Mouse (Mus musculus) thymus, postnatal 4 days (tissue): ENCODE results near the gene Dnal4.

Experiments used
- DNase-seq: peaks from one replicate; pipeline ENCODE4 v3.0.0; 2021

Dnal4 gene

DNA sequence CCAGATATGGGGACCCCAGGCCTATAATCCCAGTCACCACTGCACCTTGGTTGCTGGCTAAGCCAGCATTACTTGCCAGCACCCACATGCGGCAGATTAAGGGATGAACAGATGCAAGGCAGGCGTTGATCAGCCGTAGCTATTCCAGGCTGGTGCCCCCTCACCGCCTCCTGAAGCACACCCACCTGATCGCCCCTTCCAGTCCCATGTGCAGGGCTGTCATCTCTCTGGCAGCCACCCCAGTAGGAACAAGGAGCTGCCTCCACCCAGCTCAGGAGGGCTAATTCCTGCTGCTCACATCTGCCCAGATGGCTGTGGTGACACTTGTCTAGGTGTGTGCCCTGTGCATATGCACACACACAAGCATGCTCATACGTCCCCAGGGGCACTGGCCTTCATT, 16.7 kb downstream of the Dnal4 start:
- DNase-seq, result no peak

DNA sequence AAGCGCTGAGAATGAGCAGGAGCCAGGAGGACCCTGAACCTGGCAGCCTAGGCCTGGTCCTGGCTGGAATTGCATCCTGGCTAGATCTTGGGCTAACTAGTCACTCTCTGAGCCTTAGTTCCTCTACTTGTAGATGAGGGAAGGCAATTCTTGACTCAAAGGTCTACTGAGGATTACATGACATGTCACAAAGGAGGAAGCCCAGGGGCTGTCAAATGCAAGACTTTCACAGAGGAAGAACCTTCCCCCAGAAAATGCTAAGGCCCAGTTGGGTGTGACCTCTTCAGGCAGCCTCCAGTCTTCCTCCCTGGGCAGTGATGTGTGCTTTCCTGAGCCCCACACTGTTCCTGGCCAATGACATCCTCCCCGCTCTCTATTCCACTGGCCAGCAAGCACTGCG, 20.5 kb downstream of the Dnal4 start:
- no peak for DNase-seq

DNA sequence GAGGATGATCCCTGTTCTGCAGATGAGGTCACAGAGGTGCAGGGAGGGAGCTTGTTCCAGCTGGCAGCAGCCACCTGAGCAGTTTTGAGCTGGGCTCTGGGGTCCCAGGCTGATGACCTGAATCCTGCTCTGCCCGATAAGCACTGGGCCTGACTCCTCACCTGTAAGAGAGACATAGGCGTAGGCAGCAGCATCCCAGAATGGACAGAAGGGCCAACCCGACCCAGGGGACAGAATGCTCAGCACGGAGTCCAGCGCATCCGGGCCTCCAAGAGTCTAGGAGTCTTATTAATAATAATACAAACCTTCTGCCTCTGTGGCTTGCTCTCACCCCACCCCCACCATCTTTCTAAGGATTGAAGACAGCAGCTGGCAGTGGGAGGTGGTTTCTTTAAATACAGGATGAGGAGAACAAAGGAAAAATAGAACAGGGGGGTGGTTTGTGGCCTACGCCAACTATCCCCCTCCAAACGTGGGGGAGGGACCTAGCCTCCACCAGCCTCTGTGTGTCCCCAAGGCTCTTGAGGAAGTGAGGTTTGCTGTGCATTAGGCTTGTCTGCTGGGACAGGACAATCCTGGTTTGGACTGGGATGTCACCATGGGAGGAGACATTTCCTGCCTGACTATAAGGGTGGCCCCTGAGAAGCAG, 21.5 kb downstream of the Dnal4 start:
- DNase-seq, result no peak

DNA sequence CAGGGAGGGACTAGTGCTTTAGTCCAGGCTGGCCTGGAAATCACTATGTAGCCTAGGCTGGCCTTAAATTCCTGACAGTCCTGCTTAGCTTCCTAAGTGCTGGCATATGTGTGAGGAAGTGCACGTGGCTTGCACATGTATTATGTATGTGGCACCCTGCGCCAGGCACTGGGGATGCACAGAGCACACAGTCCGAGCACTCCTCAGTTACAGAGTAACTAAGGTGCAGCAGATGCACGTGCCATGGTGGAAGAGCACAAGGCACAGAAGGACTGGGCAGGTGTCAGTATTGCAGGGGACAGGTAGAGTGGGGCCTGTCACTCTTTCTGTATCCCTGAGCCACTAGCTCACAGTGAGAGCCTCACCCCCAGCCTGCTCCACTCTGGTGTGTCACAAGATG, 22.5 kb downstream of the Dnal4 start:
- no peak for DNase-seq

DNA sequence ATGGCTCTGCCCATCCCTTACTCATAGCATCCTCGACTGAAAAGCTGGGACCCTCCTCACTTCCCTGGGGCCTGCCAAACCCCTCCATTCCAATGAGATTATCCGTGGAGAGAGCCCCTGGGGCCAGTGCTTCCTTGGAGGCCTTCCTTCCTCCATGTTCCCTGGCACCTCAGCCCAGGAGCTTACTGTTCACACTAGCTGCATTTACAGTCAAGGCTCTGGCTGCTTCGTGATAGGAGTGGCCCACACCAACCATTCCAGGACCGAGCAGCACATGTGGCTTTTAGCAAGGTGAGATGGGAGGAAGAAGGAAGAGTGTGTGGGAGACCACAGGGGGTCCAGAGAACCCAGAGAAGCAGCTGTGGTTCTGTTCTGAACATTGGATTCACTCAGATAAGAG, 23.8 kb downstream of the Dnal4 start:
- no peak for DNase-seq

DNA sequence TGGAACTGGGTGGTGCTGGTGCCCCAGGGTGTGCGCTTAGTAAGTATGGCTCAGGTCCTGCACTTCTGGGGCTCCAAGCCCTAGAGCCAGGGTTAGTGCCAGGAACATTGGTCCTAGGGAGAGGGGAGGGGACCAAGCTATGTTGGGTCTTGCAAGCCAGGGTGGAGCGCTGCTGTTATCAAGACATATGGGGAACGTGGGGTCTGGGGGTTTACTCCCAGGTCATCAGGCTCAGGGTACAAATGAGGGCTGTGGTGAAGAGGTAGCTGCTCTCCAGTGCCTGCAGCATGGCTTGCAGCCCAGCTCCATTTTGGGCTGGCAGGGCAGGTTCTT, 24.3 kb downstream of the Dnal4 start:
- peak; percentile 23 for DNase-seq

DNA sequence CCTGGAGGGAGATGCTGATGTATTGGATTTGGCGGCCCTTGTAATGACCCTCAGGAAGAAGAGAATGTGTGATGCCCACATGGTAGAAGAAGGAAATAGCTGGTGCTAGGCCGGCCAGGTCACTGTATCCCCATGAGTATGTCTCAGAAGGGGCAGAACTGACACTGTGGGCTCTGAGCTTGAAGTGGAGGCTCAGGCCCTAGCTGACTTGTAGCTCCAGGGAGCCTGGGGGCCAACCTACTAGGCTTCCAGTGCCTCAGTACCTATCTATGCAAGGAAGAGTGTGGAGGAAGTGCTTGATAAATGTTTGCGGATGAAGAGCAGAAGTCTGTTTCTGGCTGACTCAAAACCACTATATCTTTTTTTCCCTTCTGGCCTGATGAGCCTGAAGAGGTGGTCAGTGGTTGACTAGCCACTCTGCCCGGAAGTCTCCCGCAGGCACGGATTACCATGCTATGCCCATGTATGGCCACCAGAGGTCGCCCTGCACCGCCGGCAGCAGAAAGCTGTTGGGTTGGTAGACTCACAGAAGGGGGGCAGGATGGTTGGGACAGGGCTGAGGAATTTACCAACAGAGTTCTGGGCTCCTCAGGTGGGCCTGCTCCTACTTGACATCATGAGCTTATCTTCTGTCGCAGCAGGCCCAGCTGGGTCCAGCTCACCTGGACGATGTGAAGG, 24.8 kb downstream of the Dnal4 start:
- DNase-seq, result peak; percentile 79

DNA sequence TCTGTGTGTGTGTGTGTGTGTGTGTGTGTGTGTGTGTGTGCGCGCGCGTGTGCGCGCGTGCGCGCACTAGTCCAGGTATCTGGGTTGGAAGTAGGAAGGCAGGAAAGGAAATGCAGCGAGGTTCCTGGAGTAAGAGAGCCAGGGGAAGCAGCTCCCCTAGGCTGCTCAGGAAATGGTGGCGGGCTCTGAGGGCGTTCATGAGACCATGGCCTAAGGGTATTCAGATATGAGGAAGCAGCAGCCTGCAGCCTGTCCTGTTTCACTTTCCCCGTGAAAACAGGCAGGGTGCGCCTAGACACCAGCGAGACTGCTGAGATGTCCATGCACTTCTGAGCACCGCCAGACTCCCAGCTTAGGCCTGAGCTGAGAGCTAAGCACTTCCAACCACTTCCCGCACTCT, 25.9 kb downstream of the Dnal4 start:
- DNase-seq, result no peak

DNA sequence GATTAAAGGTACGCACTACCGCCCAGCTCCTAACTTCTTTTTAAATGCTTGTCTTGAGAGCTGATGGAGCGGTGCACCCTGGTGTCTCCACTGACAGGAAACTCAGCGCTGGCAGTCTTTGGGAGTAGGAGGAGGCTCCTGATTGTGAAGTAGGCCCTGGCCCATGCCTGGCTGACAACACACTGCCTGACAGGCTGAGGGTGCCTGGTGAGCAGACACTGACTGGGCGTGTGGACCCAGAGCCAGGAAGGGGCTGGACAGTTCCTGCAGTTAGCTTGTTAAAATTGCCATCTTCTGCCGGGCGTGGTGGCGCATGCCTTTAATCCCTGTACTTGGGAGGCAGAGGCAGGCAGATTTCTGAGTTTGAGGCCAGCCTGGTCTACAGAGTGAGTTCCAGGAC, 27.4 kb downstream of the Dnal4 start:
- DNase-seq, result no peak

DNA sequence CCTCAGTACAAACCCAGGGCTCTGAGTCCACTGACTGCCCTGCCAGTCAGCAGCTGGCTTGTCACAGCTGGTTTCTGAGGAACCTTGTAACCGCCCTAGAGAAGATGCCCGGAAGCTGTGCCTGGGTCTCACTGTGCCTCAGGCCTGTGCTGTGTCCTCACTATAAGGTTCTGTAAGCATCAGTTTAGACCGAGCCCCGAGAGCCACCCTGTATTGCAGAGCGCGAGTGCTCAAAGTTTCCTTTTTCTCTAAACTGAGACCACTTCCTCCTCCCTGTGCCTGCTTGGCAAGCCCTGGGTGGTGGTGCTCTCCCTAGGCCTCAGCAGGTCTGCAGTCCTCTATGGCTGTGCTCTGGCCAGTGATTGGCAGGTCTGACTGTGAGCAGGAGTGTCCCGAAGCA, 28.5 kb downstream of the Dnal4 start:
- no peak for DNase-seq

DNA sequence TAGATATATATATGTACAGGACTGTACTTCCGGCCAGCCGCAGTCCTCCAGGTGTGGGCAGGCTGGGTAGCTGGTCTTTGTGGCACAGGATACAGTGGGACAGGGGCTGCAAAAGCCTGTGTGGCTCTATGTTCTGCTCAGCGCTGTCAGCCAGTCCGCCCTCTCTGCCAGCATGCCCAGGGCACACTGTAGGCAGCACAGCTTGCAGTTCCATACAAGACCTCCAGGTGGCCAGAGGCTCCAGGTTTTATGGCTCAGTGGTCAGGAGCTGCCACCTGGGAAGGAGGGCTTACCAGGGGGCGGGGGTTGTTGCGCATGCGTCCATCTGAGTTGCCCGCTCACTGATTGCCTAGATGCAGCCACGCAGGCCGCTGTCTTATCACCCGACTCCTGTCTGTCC, 29.7 kb downstream of the Dnal4 start:
- DNase-seq, result peak; percentile 71

DNA sequence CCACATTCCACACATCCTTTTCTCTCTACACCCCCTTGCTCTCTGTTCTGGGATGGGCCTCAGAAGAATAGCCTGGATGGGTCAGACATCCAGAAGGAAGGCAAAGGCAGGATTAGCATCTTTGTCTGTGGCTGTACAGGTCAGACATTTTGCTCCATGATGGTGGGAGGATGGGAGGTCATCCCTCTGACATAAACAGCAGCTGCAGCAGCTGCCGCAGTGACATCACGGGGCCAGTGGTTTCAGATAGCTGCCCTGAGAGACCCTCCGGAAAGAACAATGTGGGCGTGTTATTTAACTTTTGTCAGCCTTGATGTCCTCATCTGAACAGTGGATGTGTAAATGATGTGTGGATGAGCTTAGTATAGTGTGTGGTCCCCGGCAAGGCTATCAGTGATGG, 31.8 kb downstream of the Dnal4 start:
- DNase-seq, result no peak

DNA sequence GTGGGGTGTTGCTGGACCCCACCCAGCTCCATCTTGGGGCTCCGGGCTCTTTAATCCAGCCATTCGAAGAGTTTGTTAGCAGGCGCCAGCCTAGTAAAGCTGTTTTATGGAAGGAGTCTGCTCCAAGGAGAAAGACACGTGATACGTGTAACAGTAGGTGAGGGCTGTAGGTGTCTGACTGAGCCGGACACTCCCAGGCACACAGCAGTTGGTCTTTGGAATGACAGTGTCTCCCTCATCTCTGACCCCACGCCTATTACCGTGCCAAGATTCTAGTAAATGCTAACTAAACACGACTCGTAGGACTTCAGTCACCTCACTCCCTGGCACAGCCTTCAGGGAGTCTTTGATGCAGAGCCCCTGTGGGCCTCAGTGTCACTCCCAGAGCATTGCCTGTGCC, 32.3 kb downstream of the Dnal4 start:
- no peak for DNase-seq

DNA sequence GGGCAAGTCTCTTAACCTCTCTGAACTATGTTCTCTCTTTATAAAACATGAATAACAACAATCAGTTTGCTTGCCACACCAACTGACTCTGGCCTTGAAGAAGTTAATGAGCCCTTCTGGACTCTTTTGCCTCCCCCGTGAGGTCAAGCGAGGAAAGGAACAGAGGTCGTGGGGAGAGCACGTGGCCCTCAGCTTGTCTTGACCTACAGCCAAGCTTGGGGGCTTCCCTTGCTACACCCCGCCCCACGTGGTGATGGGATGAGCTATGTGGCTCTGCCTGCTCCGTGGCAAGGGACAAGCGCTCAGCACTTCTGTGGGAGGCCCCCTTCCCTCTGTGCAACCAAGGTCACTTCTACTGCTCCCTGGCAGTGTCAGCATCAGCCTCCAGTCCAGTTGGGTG, 32.9 kb downstream of the Dnal4 start:
- DNase-seq, result no peak

DNA sequence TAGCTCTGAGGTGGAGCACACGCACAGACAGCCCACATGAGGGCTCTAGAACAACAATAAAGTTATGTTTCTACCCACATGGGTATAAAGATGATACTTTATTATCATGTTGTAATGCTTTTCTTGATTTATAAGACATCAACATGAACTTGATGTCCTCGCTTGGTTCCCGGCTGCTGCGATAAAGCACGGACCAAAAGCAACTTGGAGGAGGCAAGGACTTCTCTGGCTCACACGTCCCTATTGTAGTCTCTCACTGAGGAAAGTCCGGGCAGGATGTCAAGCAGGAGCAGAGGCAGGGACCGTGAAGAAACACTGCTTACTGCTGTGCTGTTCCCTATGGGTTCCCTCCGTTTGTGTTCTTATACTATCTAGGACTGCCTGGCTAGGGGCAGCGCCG, 33.6 kb downstream of the Dnal4 start:
- no peak for DNase-seq

DNA sequence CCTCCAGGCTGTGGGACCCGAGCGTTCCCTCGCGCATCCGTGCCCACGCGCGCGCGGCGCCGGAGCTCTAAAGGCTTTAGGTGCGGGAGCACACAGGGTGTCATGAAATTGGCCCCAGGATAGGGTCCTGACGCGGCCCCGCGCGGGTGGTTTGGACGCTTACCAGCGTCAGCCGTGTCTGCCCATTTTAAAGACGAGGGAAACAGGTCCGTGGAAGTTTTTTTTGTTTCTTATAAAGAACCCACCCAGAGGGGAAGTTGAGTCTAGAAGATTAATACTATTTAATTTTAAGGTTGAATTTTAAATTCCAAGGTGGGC, 35.0 kb downstream of the Dnal4 start:
- no peak for DNase-seq

DNA sequence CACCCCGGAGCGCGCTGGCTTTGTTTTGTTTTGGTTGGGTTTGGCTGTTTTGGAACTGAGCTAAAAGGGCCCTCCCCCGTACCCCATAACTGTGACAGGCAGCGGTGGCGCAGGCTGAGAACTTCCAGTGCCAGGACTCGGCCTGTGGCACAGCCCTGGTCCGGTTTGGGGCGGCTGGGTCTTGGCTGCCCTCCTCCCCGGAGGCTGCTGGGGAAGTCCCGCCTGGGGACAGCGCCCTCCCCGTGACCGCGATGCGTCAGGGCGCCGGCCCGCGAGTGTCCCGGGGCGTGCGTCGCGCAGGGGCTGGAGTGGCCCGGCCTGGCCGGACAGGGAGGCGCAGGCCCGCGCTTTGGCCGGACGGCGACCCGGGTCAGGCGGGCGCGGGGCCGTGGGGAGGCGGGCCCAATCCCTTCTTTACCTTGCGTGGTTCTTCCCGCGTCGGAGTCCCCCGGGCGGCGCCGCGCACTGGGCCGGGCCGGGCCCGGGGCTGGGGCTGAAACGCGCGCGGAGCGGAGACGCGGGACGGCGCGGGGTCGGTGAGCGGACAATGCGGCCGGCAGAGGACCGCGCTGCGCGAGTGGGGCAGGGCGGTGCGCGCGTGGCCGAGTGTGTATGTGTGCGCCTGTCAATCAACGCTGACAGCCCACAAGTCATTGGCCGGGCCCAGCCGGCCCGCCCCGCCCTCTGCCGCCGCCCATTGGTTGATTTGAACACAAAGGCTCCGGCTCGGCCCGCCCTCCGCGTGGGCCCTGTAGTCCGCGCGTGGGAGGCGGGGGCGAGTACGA, 35.5 kb downstream of the Dnal4 start, which contains the start of gene Sun2:
TSS of gene Sun2 (minus strand) at position 616 of the 785 bp plus-strand sequence.
- DNase-seq, result peak; percentile 97

DNA sequence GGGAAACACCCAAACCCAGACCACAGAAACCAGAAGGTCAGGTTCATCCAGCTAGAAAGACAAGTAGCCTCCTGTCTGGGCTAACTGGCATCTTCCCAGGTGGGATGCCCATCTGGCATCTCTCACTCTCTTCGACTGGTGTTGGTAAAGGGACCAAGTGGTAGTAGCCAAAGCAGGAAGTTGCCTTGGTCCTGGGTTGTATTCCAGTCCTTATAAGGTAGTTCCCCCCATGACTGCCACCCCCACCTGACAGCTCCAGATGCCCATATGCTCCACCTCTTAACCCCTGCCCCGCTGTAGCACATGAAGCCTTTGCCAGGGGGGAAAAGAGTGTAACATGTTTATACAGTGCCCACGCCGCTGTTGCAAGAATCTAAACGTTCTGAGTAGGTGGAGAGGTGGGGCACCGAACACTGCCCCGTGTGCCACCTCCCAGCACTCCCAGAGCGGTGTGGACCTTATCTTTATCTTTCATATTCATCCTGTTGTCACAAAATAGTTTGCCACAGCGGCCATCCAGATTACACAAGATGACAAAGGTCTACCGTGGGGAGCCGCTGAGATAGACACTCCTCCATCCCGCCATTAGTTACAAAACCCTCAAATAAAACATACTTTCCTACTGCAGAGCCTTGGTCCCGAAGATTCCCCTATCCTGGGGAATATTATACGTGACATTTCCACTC, 36.3 kb downstream of the Dnal4 start:
- peak; percentile 60 for DNase-seq

DNA sequence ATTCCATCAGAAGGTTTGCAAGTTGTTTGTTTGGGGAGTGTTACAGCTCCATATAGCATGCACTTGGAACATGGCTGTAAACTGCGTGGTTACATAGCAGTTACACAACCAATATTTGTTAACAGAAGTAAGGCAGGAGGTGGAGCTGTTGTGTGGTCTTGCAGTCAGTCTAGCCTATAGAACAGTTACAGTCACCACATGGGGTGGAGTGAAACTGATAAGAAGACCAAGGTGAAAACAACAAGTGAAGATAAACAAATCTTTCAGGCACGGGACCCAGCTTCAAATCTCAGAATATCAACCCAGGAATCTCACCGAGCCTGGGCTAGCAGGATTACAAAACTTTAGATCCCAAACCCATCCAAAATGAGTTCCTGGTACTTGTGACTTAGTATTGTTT, 36.9 kb downstream of the Dnal4 start:
- DNase-seq, result no peak

DNA sequence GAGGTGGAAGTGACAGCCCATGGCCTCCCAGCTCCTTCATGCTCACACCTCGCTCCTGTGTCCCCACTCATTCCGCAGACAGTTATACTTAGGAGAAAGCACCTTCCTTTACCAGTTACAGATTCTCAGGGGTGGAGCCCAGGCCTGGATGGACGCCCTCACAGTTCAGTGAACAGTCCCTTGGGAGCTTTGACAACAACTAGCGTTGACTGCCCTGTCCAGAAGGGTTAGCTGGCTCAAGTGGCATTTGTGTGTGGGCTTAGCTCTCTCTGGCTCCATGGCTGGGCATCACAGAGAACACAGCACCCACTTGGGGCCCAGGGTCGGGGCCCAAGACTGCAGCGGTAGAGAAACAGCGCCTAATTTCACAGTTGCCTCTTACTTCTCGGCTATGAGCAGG, 43.3 kb downstream of the Dnal4 start:
- no peak for DNase-seq

DNA sequence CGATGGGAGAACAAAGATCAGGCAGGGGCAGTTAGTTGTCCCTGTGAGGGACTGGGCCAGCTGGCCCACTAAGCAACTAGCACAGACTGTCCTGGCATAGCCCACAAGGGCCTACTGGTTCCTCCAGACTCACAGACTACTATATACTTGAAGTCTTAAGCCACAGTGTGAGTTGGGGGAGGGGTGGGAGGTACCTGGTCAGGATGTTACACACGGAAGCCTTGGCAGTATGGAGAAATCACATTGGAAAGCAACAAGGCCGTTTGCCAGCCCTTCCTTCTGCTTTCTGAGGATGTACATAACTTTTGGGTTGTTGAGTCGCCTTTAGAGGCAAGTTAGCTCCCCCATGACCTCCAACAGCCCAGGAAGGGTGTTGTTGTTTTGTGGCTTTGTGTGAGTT, 44.0 kb downstream of the Dnal4 start:
- DNase-seq, result no peak

DNA sequence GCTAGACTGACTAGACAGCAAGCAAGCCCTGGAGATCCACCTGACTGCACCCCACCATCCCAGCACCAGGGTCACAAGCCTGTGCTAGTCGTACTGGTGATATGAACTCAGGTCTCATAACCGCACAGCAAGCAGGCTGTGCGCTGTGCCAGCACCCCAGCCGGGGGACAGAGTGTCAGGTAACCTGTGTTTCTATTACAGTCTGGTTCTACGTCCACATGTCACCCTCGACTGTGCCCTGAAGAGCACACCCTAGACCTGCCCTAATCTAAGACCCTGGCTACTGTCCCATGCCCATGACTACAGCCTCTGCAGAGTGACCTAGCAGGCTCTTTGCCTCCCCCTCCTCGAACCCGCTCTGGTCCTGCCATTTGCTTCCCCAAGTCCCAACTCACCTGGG, 44.5 kb downstream of the Dnal4 start:
- no peak for DNase-seq

DNA sequence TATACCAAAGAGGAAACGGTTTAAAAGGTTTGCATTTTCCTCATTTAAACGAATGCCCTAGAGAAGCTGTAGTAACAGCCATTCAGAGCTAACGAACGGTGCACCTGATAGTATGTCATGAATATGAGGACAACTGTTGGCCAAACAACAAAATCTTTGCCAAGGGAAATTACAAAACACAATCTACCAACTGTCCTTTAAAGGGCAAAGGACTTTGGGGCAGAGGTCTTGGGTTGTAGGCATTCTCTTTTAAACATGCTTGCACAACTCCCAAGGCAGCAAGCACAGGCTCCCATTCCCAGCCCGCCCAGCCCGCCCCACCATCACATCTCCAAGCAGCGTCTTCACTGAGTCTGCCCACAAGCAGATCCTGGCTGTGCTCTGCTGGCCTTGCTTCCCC, 46.1 kb downstream of the Dnal4 start:
- DNase-seq, result no peak
